Mouse (Mus musculus) monocyte, adult 5-6 weeks (primary cell): ENCODE results near the gene Nxpe3. TPM values are rescaled to one million over a fixed set of nuclear protein-coding genes. Genes with fewer than 3 reads are reported as not detected.
A peak's percentile ranks its signal among the peaks of the same experiment; 100 is the strongest.

Source experiments
- ATAC-seq: fragments of 153-309, 156-312 bp; replicated peaks from 2 replicates; pipeline ENCODE4 v1.8.0; 2017; ENCODE audit warnings: mild to moderate bottlenecking; ENCODE audit not compliant: low TSS enrichment, insufficient number of reproducible peaks, severe bottlenecking, poor library complexity, low FRiP score
- total RNA-seq: library from RNA; stranded (forward); fragments of 200-1000, 200-491, 200-594 nt; gene quantifications from 3 replicates; pipeline ENCODE4 v1.2.3, GENCODE M21; 2017

The Nxpe3 gene
- total RNA-seq, 1 experiment from 2014 or later = 1.8 TPM

DNA sequence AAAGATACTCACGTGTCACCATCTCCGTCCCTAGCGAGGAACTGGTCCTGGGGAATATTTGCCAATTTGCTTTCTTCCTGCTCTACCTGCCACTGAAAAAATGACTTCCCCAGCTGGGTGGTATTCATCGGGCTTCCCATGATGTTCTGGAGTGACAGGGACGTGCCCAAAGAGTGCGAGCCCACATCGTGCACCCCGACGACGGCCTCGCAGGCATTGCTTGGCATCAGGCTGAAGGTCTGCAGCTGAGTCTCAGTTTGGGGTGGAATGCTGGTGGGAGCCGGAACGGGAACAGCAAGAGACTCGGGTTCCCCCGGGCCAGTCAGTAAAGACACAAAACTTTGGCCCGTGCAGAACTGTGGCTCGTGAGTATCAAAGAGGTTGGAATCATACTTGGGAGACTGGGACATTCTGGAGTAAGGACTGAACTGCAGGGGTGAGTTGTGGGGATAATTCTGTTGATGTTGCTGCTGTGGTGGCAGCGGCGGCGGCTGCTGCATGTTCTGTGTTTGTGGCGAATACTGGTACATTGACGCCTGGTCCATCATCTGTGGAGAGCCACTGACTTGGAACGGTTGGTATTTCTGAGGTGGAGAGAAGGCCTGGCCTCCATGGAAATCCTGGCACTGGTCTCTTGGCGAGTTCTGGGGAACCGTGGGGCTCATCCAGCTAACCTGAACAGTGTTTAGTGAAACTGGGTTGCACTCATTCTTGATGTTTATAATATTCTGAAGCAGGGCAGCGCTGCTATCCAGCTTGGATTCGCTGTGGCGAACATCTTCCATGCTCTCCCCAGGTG lies 77.2 kb downstream of the Nxpe3 start:
- ATAC-seq = no peak

DNA sequence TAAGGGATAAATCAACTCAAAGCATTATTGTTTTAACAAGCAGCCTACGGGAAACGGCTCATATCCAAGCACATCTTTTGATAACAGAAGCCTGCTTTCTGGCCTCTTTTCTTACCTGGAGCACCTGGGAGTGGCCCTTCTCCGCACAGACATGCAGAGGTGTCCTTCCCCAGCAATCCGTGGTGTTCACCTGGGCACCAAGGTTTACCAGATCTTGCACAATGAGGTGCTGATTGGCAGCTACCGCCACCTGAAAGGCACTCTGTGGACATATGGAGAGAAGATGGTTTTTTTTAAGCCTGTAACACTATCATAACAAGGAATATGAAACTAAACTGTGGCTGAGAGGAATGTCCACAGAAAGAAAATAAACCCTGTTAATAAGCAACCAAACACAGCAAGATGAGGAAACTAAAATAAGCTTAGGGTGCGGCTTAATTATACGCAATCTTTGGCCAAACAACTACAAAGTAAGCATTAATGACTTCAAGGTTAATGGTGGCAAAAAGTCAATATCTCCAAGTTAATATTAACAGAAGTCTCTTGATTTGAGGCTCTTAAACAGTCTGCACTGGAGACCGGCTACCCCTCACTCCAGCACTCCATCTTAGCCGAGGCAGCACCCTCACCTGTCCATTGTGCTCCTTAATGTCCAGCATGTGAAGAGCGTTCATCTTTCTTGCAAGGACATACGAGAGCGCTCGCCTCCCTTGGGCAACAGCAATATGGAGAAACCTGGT lies 78.7 kb downstream of the Nxpe3 start:
- no peak for ATAC-seq

DNA sequence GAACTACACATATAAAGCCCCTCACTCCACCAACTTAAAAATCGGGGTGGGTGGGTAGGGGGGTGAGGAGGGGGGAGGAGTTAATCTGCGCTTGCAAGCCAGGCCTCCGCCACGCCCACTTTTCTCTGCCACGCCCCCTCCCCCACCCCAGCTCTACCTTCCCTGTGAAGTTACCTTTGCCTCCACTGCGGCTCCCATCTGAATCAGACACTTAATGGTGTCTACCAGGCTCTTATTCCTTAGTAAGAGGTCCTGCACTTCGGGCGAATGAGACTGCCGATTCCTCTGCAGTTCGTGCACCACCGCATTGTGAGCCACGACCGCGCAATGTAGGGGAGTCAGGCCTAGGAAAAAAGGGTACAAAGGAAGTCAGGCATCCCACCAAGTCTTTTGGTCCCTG lies 79.6 kb downstream of the Nxpe3 start:
- ATAC-seq = no peak

DNA sequence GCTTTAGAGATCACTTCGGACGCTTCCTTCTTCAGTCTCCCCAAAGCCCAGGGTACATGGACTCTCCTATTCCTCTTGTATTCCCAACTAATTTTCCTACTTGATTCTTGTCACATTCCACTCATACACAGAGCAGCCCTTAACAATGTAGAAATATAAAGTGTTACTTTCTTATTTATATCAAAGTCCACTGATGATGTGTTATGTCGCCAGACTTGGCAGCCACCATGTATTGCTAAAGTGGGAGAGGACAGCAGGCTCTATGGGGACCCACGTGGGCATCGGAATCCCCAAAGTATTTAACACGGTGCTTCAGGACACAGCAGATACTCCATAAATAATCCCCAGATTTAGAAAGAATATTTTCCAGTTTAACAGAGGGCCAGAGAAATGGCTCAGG lies 80.4 kb downstream of the Nxpe3 start:
- ATAC-seq = no peak

DNA sequence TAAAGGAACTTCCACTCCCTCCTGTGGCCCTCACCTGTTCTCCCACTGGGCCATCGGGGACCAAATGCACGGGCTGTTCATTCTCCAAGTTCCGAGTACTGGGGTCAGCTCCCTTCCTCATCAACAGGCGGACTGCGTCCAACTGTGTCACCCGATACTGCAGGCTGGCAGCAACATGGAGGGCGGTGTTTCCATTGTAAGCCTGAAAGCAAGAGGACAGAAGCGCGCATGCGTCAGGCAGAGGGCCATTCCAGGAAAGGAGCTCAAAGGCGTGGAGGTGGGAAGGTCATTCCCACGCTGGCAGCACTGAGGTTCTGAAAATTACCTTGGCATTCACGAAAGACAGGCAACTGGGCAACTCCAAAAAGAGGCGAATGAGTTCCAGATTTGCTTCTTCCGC lies 81.2 kb downstream of the Nxpe3 start:
- ATAC-seq = no peak

DNA sequence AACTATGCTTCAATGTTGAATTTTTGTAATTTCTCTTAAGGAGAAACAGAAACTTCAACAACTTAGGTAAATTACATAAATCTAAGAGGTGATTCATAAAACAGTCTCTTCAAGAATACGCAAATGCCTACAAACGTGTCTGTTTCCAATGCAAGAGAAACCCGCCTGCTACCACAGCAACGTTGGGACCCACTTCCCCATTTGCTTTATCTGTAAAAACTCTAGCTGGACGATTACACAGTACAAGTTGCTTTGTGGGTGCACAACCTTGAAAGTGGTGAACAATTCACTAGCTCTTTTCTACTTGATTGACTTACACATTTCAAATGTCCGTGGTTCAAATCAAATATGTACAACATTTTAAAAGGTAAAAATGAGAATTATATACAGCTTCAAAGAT lies 83.3 kb downstream of the Nxpe3 start:
- no peak for ATAC-seq

DNA sequence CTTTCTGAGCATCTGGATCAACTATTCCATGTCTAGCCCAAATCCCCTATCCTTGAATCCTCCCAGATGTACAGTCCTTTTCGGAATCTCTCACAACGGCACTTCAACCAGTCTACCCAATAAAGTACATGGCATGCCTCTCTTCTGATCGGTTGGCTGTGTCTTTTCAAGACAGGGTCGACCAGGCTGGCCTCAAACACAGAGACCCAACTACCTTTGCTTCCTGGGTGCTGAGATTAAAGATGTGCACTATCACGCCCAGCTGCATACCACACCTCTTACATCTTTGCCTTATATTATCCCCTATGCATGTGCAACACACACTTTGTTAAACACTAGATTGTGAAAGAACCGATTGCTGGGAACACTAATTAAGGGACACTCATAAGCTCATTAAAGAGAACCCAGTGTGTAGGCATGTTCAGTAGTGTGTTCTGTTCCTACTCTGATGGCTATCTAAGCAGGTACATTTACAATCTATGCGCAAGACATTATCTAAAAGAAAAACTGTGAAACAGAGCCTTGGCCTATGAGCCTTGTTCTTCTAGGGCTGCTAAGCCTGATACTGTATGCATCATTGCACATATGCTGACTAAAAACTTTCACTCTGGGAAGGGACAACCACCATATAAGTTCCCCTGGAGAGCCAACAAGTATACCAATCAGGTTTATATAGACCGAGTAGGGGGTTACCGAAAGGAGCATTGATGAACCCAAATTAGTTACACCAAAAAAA lies 85.1 kb downstream of the Nxpe3 start:
- 0 out of 2 replicates have a peak, but pooled peaks have one; percentile 19 for ATAC-seq

DNA sequence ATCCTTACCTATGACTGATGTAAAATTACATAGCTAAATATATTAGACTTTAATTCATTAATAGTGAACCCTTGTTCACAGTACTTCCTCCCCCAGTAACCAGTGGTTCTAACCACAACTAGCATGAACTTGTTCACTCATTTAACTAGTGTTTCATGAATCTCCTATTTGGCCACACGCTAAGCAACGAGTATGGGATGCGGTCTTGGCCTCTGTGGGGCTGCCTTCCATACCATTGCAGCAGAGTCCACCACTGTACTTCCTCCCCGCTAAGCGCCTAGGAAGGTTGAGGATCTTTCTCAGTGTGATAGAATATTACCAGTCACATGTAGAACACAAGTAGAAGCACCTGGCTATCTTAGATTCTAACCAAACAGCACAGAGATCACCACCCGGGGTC lies 85.7 kb downstream of the Nxpe3 start:
- peak; percentile 45 for ATAC-seq

DNA sequence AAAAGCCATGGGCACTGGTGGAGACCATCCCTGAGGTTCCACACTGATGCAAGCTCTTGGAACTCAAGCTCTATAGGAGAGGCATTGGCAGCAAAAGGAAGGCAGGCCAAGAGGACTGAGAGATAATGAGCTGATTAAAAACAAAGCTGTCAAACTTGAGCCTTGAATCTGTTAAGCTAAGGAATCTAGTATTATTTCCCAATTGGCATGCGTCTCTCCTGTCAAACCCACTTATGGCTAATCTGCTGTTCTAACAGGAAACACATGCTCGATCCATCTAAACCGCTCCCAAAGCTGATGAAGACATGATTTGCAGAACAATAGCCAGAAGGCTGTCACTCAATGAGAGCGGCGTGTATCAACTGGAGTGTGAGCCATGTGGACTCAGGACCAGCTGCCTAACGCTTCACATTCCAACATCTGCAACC lies 87.6 kb downstream of the Nxpe3 start:
- no peak for ATAC-seq

DNA sequence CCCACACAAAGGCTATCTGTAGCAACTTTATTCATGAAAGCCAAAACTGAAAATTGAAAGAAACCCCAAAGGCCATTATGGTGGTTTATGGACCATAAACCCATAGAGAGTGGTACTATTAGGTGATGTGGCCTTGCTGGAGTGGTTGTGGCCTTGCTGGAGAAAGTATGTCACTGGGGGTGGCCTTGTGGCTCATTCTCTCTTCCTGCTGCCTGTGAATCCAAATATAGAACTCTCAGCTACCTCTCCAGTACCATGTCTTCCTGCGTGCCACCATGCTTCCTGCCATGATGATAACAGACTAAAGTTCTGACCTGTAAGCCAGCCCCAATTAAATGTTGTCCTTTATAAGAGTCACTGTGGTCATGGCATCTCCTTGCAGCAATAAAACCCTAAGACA lies 90.3 kb downstream of the Nxpe3 start:
- ATAC-seq = no peak

DNA sequence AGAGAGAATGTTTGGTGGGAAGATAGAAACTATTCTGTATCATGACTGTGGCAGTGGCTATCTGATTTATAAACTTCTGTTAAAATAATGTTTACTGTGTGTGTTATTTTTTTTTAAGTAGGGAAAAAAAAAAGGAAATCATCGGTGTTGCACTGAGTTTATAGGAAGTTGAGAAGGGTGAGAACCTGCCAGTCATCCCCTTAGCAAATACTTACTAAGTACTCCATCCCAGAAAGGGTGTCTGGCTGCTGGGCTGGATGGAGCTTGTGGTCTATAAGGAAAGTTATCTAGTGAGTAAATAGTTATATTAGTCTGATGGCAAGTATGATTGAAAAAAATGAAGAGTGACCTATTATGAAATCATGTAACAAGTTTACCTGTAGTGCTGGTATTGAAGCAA lies 93.5 kb downstream of the Nxpe3 start:
- ATAC-seq = peak; percentile 52

DNA sequence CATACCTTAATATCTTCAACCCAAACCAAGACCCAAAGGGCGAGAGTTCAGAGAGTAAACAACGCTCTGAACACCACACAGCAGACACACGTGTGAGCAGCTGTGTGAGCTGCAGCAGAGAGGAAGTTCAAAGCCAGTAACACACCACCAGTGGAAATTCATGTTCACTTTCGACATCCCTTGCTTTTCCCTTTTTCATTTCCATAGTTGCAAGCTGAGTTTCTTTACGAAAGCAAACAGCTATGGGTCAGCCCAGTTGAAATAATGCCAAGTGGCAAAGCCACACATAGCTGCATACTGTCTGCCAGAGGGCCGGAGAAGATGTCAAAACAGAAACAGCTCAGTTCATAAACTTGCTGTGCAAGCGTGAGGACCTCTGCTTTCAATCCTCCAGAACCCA lies 96.2 kb downstream of the Nxpe3 start:
- ATAC-seq = peak; percentile 84

DNA sequence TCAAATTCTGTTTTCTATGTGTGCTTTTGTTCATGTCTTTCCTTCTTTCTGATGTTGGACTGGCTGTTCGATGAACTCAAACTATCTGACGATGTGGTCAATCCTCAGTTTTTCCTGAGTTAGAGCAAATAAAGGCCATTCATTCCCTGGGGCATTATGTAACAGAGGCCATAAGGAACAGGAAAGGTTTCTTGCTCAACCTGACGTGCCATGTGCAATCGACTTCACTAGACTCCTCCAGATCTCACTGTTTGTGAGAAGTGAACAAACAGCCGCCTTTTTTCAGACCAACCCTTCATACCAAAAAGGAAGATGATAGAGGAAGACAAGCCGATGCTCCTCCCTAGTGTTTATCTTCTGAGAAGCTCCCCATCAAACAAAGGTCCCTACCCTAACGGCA lies 104.8 kb downstream of the Nxpe3 start:
- ATAC-seq = peak; percentile 61

Other genes with a start within 250 kb of the Nxpe3 start
- 280 to 361 TPM (median 306 TPM) in 3 replicates for gene Nfkbiz, start 56.4 kb downstream of the Nxpe3 start, total RNA-seq
- gene Cep97, start 39.6 kb upstream of the Nxpe3 start, total RNA-seq = 2.2 to 16.1 TPM (median 6.4 TPM) in 3 replicates
- gene Rpl24, start 71.0 kb upstream of the Nxpe3 start, total RNA-seq = 492 to 553 TPM (median 534 TPM) in 3 replicates
- gene Zbtb11, start 78.6 kb upstream of the Nxpe3 start, total RNA-seq = 40.7 to 58.5 TPM (median 42.8 TPM) in 3 replicates
- gene Pcnp, start 134.5 kb upstream of the Nxpe3 start, total RNA-seq = 107 to 153 TPM (median 130 TPM) in 3 replicates
- gene Trmt10c, start 142.5 kb upstream of the Nxpe3 start, total RNA-seq = 26.5 to 36.3 TPM (median 32.0 TPM) in 3 replicates
- 26.3 to 54.9 TPM (median 30.8 TPM) in 3 replicates for gene Senp7, start 153.1 kb upstream of the Nxpe3 start, total RNA-seq